Mouse (Mus musculus): Measurements from ENCODE around the gene Gm281. TPM values are rescaled to one million over a fixed set of nuclear protein-coding genes. Genes with fewer than 3 reads are reported as not detected.

Gm281 gene
- total RNA-seq (2012; rRNA removed): not detected in 2 replicates
- not detected for polyA plus RNA-seq (2012; ENCODE audit: insufficient read depth in 1 of 2, insufficient read length in 2 of 2, low read depth in 1 of 2, low replicate concordance in 2 of 2, missing spikeins in 1 of 2)

DNA sequence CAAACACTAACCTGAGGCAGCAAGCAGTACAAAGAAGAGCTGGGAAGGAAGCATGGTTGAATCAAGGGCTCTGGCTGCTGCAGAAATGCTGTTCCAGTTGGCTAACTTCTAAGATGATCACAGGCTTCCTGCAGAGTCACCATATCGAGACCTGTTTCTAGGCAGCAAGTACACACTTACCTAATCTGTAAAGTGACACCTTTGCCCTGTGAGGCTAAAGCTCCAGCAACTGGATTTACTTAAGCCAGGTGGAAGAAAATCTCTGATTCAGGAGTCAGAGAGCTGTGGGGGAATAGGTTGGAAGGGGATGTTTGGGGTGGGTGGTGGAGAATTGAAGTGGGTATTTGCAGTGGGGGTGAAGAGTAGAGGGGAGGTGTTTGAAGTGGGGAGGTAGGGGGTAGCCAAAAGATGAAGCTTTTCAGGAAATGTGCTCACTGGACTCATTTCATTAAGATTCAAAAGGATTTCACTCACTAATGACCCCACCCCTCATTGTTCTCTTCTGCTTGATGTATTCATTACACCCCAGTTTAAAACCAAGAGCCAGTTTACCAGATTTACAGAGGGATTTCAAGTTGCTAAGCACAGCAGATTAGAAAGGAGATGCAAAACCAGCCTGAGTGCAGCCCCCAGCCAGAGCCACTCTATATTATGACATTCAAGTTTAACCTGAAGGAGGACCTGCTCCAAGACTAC, at the start of gene Gm281:
Gm281 (minus strand) TSS at position 92 of the 696 bp plus-strand sequence.
- no peaks in the 10 kb centered on the region for H3K9me3 ChIP-seq (replicated peaks; ENCODE audit: insufficient read depth, low read length)
- H3K27ac ChIP-seq (ENCODE audit: control insufficient read depth, low read depth, low read length): no peak within 1 kb of the TSS
- DNase-seq (ENCODE audit: low read depth, low spot score): no peak
- no peaks in the 10 kb centered on the region for H3K27me3 ChIP-seq (ENCODE audit: control insufficient read depth in 1 of 2, insufficient read depth in 2 of 2, low read length in 2 of 2)
- no peaks in the 10 kb centered on the region for H3K36me3 ChIP-seq (ENCODE audit: control insufficient read depth in 1 of 2, insufficient read depth in 2 of 2, low read length in 2 of 2)
- no peak within 1 kb of the TSS for H3K9ac ChIP-seq (ENCODE audit: control insufficient read depth, low read depth, low read length, poor library complexity, severe bottlenecking)
- no peaks in the 10 kb centered on the region for H3K4me1 ChIP-seq (ENCODE audit: control insufficient read depth in 1 of 2, insufficient read depth in 2 of 2, low read length in 2 of 2)
- H3K79me2 ChIP-seq (ENCODE audit: control insufficient read depth, insufficient read depth, low read length, poor library complexity): no peaks in the 10 kb centered on the region
- TF ChIP-seq TCF12 (IDR thresholded peaks at IDR 0.05; ENCODE audit: low read depth, low read length) (no peak), USF2 (IDR thresholded peaks at IDR 0.05; ENCODE audit: borderline replicate concordance in 1 of 2, insufficient read depth in 1 of 2, low read depth in 1 of 2, low read length in 2 of 2) (no peak), ZNF384 (IDR thresholded peaks at IDR 0.05; ENCODE audit: low read depth, low read length) (no peak)
- no peak within 1 kb of the TSS for H3K4me3 ChIP-seq (ENCODE audit: control insufficient read depth in 1 of 2, insufficient read depth in 1 of 2, low read depth in 2 of 2, low read length in 2 of 2)

DNA sequence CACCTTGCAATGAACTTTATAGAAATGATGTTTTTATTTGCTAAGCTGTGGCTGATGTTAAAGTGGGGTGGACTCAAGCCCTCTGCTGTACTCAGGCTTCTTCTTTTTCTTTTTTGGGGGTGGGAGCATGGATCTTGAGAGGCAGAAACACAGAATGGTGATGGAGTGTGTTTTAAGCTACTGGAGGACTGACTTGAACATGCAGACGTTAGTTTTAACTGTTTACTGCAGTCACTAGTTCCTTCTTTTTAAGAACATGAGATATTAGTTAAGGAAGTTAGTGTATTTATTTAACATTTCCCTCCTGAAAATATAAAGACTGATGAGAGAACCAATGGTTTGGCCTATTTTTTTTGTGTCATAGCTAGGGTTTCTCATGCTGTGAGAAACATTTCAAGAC, 49.2 kb upstream of the Gm281 start:
- peak; percentile 76 for DNase-seq (ENCODE audit: low read depth, low spot score)
- H3K9ac ChIP-seq (ENCODE audit: control insufficient read depth, low read depth, low read length, poor library complexity, severe bottlenecking): 0 out of 2 replicates have a peak overlapping the region, but pooled peaks have one; percentile 41
- no peak overlapping the region for H3K27ac ChIP-seq (ENCODE audit: control insufficient read depth, low read depth, low read length)
- H3K4me1 ChIP-seq (ENCODE audit: control insufficient read depth in 1 of 2, insufficient read depth in 2 of 2, low read length in 2 of 2): peaks cover 0 to 5% of the 10 kb centered on the region in 2 experiments; a peak in 2 of 4 replicates
- H3K36me3 ChIP-seq (ENCODE audit: control insufficient read depth in 1 of 2, insufficient read depth in 2 of 2, low read length in 2 of 2): peaks cover 0 to 13% of the 10 kb centered on the region in 2 experiments; a peak in 2 of 4 replicates
- H3K9me3 ChIP-seq (replicated peaks; ENCODE audit: insufficient read depth, low read length): no peaks in the 10 kb centered on the region
- peaks cover 19% of the 10 kb centered on the region for H3K79me2 ChIP-seq (ENCODE audit: control insufficient read depth, insufficient read depth, low read length, poor library complexity)
- H3K4me3 ChIP-seq (ENCODE audit: control insufficient read depth in 1 of 2, insufficient read depth in 1 of 2, low read depth in 2 of 2, low read length in 2 of 2): peak overlapping the region in 1 of 2 experiments; percentile 55; a peak in 3 of 4 replicates
- TF ChIP-seq EP300 (IDR thresholded peaks at IDR 0.05; ENCODE audit: low read depth in 1 of 2, low read length in 2 of 2) (no peak), TAL1 (IDR thresholded peaks at IDR 0.05; ENCODE audit: low read length) (no peak), MYB (IDR thresholded peaks at IDR 0.05; ENCODE audit: low read depth, low read length) (no peak), POLR2AphosphoS2 (IDR thresholded peaks at IDR 0.05; ENCODE audit: low read length) (no peak), RCOR1 (IDR thresholded peaks at IDR 0.05; ENCODE audit: low read depth, low read length) (no peak), BHLHE40 (IDR thresholded peaks at IDR 0.05; ENCODE audit: borderline replicate concordance, low read depth, low read length) (no peak), TBP (IDR thresholded peaks at IDR 0.05; ENCODE audit: low read depth, low read length) (peak; percentile 96), MAFK (IDR thresholded peaks at IDR 0.05; ENCODE audit: borderline replicate concordance, low read depth, low read length) (peak; percentile 52; the same call in 1 of the 2 replicates), GATA1 (IDR thresholded peaks at IDR 0.05; ENCODE audit: low read depth, low read length) (peak; percentile 14; the same call in 1 of the 2 replicates), ZMIZ1 (IDR thresholded peaks at IDR 0.05; ENCODE audit: low read depth, low read length) (no peak), ZNF384 (IDR thresholded peaks at IDR 0.05; ENCODE audit: low read depth, low read length) (no peak), MXI1 (IDR thresholded peaks at IDR 0.05; ENCODE audit: low read depth, low read length) (no peak), HCFC1 (IDR thresholded peaks at IDR 0.05; ENCODE audit: low read depth, low read length) (no peak)
- H3K27me3 ChIP-seq (ENCODE audit: control insufficient read depth in 1 of 2, insufficient read depth in 2 of 2, low read length in 2 of 2): no peaks in the 10 kb centered on the region
